Comparison of ENCODE assay signal across 12 mouse cellular contexts in genomic region chr7:115372921-115373320, GRCm38 (mm10).
"Had no signal": no experiment of that assay in that cellular context is flagged by ENCODE, and none has a peak within 500 bp of the region (broad histone marks: within the 10 kb centered on the region; RNA-seq: fewer than 3 reads in every experiment).

No protein-coding gene starts in this region.

- H3K27me3 ChIP-seq: neural tube, embryonic 13.5 days; neural tube, embryonic 15.5 days; stomach, embryonic 15.5 days had no signal

- H3K27ac ChIP-seq: neural tube, embryonic 13.5 days; stomach, embryonic 15.5 days; stomach, postnatal 0 days had no signal

- H3K4me3 ChIP-seq: neural tube, embryonic 13.5 days; neural tube, embryonic 15.5 days; stomach, embryonic 15.5 days had no signal

- H3K9me3 ChIP-seq: neural tube, embryonic 13.5 days; neural tube, embryonic 15.5 days; stomach, embryonic 15.5 days had no signal

- H3K4me2 ChIP-seq: neural tube, embryonic 13.5 days; neural tube, embryonic 15.5 days; stomach, embryonic 15.5 days had no signal

- H3K9ac ChIP-seq: neural tube, embryonic 13.5 days; neural tube, embryonic 15.5 days; stomach, embryonic 15.5 days had no signal

- H3K36me3 ChIP-seq: neural tube, embryonic 13.5 days; neural tube, embryonic 15.5 days; stomach, embryonic 15.5 days had no signal

- DNase-seq: retina, postnatal 1 day; right cerebral cortex, adult 18-20 months; right cerebral cortex, postnatal 14 days; right cerebral cortex, postnatal 25 days; right cerebral cortex, postnatal 4 days; spleen, adult 18-20 months; thymus, adult 18-20 months; thymus, adult 2 months had no signal
